Mouse (Mus musculus) liver, embryonic 14.5 days (tissue): ENCODE measurements at regions not wholly inside any gene's neighbourhood (a gene's known extent, or its start where the extent isn't known, plus 50 kb on each side); places are given as distances from the start of the nearest gene placed in this dataset.

ENCODE experiments used
- ATAC-seq: fragments of 200-750 bp; cut with Nextera tagmentation; 2 replicates; pipeline ENCODE4 v1.8.0; 2017; ENCODE audit warnings: moderate number of reproducible peaks, mild to moderate bottlenecking, moderate library complexity; ENCODE audit not compliant: insufficient read depth
- DNase-seq, 3 experiments: peaks; one replicate each; pipeline ENCODE4 v3.0.0-alpha.2; 2012 to 2013; ENCODE audit warnings: low read depth in 3 of 3, low spot score in 3 of 3
- H3K27ac ChIP-seq: fragments of 300-500 bp; sonication (generic); 2 replicates; pipeline ENCODE4 v1.5.1; 2014; ENCODE audit warnings: moderate library complexity, mild to moderate bottlenecking, control low read depth, inconsistent platforms
- H3K27me3 ChIP-seq: fragments of 300-500 bp; sonication (generic); 2 replicates; pipeline ENCODE4 v1.6.1; 2014; ENCODE audit warnings: mild to moderate bottlenecking, low read length, moderate library complexity; ENCODE audit not compliant: control insufficient read depth, insufficient read depth
- H3K36me3 ChIP-seq: fragments of 300-500 bp; sonication (generic); replicated peaks from 2 replicates; pipeline ENCODE4 v1.6.1; 2014; ENCODE audit warnings: low read depth; ENCODE audit not compliant: control insufficient read depth, insufficient read depth
- H3K4me1 ChIP-seq, 2 experiments: fragments of 200-500 bp in 1 of 2; fragments of 300-500 bp in 1 of 2; sonication (generic) in 1 of 2; replicated peaks; 2 replicates each; pipeline ENCODE4 v1.6.1; 2012 to 2014; ENCODE audit warnings: antibody characterized with exemption in 1 of 2, inconsistent platforms in 1 of 2, low read length in 1 of 2; ENCODE audit not compliant: control insufficient read depth in 2 of 2, insufficient read depth in 2 of 2
- H3K4me2 ChIP-seq: fragments of 300-500 bp; sonication (generic); 2 replicates; pipeline ENCODE4 v1.6.1; 2014; ENCODE audit warnings: low read depth, mild to moderate bottlenecking, control low read depth, moderate library complexity
- H3K4me3 ChIP-seq, 2 experiments: fragments of 200-500 bp in 1 of 2; fragments of 300-500 bp in 1 of 2; sonication (generic) in 1 of 2; 2 replicates each; pipeline ENCODE4 v1.5.1; 2012 to 2014; ENCODE audit warnings: low read depth in 2 of 2, low read length in 2 of 2, mild to moderate bottlenecking in 2 of 2, control low read depth in 1 of 2, inconsistent platforms in 1 of 2, moderate library complexity in 1 of 2; ENCODE audit not compliant: insufficient read depth in 1 of 2
- H3K9ac ChIP-seq: fragments of 300-500 bp; sonication (generic); replicated peaks from 2 replicates; pipeline ENCODE4 v1.6.1; 2014; ENCODE audit warnings: mild to moderate bottlenecking, control low read depth, moderate library complexity
- H3K9me3 ChIP-seq: fragments of 300-500 bp; sonication (generic); 2 replicates; pipeline ENCODE4 v1.6.1; 2016; ENCODE audit warnings: low read length, mixed read lengths; ENCODE audit not compliant: control insufficient read depth
- CTCF ChIP-seq: IDR thresholded peaks from 2 replicates; pipeline ENCODE4 v1.5.1; 2016; ENCODE audit warnings: antibody characterized with exemption, low read depth, control low read depth
- EP300 ChIP-seq: IDR thresholded peaks from 2 replicates; pipeline ENCODE4 v1.6.1; 2016; ENCODE audit warnings: antibody characterized with exemption, low read depth
- WGBS: fragments of 180-500 bp; shearing (Covaris S2); extraction: QIAGEN DNeasy Blood & Tissue Kit; methylation state at CpG from one replicate; pipeline ENCODE4 v1.1.7; 2014; ENCODE audit not compliant: insufficient replicate concordance; 5-methylcytosine and 5-hydroxymethylcytosine counted together

DNA sequence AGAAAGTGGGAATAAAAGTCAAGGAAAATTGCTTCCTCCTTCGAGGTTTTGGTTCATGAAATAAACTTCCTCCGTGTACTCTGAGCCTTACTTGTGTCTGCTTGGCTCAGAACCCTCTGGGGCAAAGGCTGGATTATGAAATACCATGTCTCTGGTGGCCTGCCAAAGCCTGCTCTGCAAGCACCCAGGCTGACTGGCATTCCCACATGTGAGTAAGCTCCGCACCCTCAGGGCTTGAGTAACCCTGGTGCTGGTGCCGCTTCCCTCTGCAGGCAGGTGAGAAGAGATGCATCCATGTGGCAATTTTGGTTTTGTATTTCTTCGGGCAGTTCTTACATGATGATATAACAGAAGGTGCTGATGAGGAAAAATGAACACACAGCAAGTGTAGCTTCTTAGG, 66.0 kb downstream of the Nr2f2 start:
- no peak overlapping the region for H3K4me2 ChIP-seq
- ATAC-seq = no peak
- H3K36me3 ChIP-seq = no peaks in the 10 kb centered on the region
- DNase-seq = no peak
- no peaks in the 10 kb centered on the region for H3K9me3 ChIP-seq
- no peak overlapping the region for H3K9ac ChIP-seq
- H3K4me1 ChIP-seq = no peaks in the 10 kb centered on the region
- no peaks in the 10 kb centered on the region for H3K27me3 ChIP-seq
- H3K4me3 ChIP-seq = no peak overlapping the region
- WGBS = 53% methylated on average over 5 of the region's 5 CpGs
- H3K27ac ChIP-seq = no peak overlapping the region
- no peak for TF ChIP-seq CTCF
- TF ChIP-seq EP300 = no peak

DNA sequence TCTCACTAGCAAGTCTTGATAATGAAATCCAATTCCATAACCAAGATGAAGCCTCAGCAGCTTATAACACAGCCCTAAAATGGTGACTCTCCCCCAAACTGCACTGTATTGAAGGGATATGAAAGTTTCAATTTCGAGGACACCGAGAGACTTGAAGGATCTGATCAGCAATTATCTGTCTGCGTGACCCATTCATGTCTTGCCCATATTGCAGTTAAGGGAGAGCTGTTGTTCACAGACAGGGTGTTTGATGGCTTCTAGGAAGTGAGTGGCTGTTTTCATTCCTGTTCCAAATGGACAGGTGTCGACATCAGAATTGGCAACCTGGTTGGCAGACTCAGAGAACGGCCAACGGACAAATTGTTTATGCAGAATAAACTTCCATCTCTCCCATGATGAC, 75.1 kb downstream of the Nr2f2 start:
- no peak overlapping the region for H3K27ac ChIP-seq
- H3K4me3 ChIP-seq = no peak overlapping the region
- H3K4me2 ChIP-seq = no peak overlapping the region
- DNase-seq (no peak), ATAC-seq (no peak)
- no peaks in the 10 kb centered on the region for H3K4me1 ChIP-seq
- 80% methylated on average over 6 of the region's 6 CpGs for WGBS
- TF ChIP-seq EP300 (no peak), CTCF (no peak)
- no peak overlapping the region for H3K9ac ChIP-seq
- H3K27me3 ChIP-seq = peaks cover 12% of the 10 kb centered on the region
- no peaks in the 10 kb centered on the region for H3K9me3 ChIP-seq
- no peaks in the 10 kb centered on the region for H3K36me3 ChIP-seq

DNA sequence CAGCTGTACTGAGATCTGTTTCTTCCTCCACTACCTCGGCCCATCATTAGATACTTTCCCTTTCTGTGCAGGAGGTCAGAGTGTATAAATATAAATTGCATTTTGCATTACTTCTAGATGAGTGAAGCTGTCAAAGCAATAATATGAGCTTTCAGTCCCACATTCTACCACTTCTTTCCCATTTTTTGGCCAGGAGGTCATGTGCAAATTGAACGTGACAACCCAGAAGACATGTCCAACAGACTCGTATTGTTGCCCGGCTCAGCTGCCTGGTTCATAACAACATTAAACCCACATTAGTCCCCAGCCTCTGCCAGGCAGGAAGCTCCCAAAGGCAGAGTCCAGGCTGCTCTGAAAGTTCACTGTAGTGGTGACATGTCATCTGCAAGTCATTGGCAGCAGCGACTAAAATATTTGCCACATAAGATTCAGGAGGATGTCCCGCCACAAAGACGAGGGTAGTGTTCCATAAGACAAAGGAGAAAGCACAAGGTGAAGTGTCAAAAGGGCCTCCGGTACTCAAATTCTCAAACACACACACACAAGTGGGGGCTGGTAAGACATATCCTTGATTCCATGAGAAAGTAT, 75.7 kb downstream of the Nr2f2 start:
- H3K4me3 ChIP-seq = no peak overlapping the region
- H3K9ac ChIP-seq = no peak overlapping the region
- no peak for TF ChIP-seq CTCF
- no peak for TF ChIP-seq EP300
- no peak overlapping the region for H3K27ac ChIP-seq
- H3K9me3 ChIP-seq = no peaks in the 10 kb centered on the region
- WGBS = 55% methylated on average over 8 of the region's 8 CpGs
- ATAC-seq (no peak), DNase-seq (no peak)
- H3K4me2 ChIP-seq = no peak overlapping the region
- peaks cover 16% of the 10 kb centered on the region for H3K27me3 ChIP-seq
- H3K4me1 ChIP-seq = no peaks in the 10 kb centered on the region
- no peaks in the 10 kb centered on the region for H3K36me3 ChIP-seq

DNA sequence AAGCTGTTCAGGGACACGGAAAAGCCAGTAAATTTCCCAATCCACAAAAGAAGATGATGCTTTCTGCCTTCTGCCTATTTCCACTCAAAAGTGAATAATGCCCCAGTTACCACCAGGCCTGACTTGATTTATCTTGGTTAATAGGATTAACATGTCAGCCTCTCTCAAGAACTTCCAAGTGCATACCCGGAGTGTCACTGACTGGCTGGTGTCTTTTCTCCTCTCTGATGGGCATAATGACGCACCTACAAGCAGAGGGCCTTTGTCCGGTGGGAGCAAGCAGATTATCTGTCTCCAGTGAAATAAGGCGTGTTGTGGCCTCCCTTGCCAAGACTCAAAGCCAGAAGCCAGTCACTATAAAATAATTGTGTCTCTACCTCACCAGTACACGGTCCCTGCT, 76.3 kb downstream of the Nr2f2 start:
- Histone ChIP-seq H3K4me3 (no peak overlapping the region), H3K27ac (no peak overlapping the region), H3K4me2 (no peak overlapping the region)

DNA sequence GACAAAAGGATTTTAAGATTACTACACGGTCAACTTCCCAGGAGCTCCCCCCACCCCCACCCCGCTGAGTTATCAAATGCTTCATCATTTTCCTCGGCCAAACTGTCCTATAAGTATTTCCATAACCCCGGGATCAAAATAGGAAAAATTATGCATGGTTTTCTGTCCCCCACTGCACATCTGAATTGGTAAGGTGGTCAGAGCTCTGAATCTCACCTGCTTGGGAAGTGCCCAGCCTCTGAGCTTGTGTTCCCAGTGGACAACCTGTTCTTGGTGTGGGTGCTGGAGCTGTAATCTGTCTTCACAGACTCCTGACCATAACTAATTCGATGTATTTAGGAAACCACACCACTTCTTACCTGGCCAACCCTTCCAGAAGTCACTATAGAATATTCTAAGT, 77.9 kb downstream of the Nr2f2 start:
- WGBS = 4% methylated on average over 5 of the region's 5 CpGs
- Histone ChIP-seq H3K36me3 (no peaks in the 10 kb centered on the region), H3K9me3 (no peaks in the 10 kb centered on the region), H3K4me3 (no peak overlapping the region), H3K4me1 (no peaks in the 10 kb centered on the region), H3K27me3 (peaks cover 31% of the 10 kb centered on the region), H3K9ac (no peak overlapping the region), H3K4me2 (no peak overlapping the region), H3K27ac (no peak overlapping the region)
- ATAC-seq = no peak
- no peak for TF ChIP-seq EP300
- no peak for TF ChIP-seq CTCF
- no peak for DNase-seq

More for the DNA sequence above, 76.3 kb downstream of the Nr2f2 start:
- TF ChIP-seq CTCF (no peak), EP300 (no peak)
- H3K27me3 ChIP-seq = peaks cover 22% of the 10 kb centered on the region
- no peaks in the 10 kb centered on the region for H3K9me3 ChIP-seq
- DNase-seq (no peak), ATAC-seq (no peak)
- 36% methylated on average over 6 of the region's 6 CpGs for WGBS
- H3K36me3 ChIP-seq = no peaks in the 10 kb centered on the region
- no peak overlapping the region for H3K9ac ChIP-seq
- H3K4me1 ChIP-seq = no peaks in the 10 kb centered on the region
